Mouse (Mus musculus): ENCODE data around the gene Cic.
"Not testable (repeated sequence)": the region's sequence is repeated elsewhere in the genome, so short reads cannot be mapped to it uniquely, and the experiment has no call there.

Cic gene

DNA sequence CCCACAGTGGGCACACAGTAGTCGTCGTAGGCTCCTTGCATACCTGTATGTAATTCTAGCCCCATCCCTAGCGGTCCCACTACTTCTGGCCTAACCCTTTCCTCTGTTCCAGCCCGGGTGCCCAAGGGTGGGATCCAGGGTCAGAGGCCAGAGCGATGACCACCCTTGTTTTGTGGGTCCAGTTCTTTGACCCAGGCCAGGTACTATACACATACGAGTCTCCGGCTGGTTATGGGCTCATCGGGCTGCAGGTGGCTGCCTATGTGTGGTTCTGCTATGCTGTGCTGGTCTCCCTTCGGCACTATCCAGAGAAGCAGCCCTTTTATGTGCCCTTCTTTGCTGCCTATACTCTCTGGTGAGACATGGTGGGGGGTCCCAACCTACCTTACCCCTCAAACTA, 41.9 kb downstream of the Cic start:
- no peak for DNase-seq

DNA sequence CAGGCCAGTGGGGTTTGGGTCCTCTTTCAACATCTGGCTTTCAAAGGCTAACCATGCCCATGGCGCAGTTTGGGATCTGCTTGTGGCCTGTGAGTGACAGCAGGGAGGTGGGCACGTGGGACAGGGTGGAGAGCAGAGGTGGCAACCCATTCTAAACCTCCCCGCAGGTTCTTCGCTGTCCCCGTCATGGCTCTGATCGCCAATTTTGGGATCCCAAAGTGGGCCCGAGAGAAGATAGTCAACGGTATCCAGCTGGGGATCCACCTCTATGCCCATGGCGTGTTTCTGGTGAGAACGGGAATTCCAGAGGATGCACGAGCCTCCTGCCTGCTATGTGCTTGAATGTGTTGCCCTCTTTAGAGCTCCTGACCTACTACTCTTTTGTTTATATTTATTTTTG, 43.7 kb downstream of the Cic start:
- no peak for DNase-seq

GRCm38 (mm10) chr7:25313325-25313724, 45.8 kb downstream of the Cic start:
- no peak for DNase-seq

- no peak for DNase-seq
Observed at GRCm38 (mm10) chr7:25314606-25315305, 47.3 kb downstream of the Cic start.

DNA sequence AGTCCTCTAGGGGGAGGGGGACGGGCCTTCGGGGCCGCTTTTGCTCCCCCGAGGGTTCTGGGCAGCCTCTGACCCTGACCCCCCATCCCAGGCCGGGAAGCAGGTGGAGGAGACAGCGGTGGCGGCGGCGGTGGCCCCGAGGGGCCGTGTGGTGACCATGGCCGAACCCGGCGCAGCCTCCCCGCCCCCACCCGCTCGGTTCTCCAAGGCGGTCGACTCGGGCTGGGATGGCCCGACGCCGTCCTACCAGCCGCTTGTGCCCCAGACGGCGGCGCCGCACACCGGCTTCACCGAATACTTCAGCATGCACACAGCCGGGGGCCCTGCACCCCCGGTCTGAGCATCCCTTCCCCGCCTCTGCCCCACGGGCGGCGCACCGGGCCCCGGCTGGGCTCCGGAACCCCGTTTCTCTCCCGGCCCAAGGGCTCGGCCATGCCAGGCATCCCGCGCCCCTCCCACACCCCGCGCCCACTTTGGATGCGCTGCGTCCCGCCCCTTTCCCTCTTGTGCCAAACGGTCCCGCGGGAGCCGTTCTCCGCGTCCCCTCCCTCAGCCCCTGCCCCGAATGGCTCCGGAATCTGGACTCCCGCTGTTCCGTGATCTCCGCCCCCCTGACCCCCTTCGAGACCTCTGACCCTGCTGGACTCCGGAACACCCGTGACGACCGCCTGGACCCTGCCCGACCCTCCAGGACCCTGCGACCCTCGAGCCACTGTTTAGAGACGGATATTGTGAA, 48.0 kb downstream of the Cic start:
- no peak for DNase-seq

- DNase-seq: peak; percentile 77 to 87
Observed at GRCm38 (mm10) chr7:25316532-25317445, 49.3 kb downstream of the Cic start, which contains the start of gene Megf8. Megf8 (plus strand) TSS chr7:25317164.

DNA sequence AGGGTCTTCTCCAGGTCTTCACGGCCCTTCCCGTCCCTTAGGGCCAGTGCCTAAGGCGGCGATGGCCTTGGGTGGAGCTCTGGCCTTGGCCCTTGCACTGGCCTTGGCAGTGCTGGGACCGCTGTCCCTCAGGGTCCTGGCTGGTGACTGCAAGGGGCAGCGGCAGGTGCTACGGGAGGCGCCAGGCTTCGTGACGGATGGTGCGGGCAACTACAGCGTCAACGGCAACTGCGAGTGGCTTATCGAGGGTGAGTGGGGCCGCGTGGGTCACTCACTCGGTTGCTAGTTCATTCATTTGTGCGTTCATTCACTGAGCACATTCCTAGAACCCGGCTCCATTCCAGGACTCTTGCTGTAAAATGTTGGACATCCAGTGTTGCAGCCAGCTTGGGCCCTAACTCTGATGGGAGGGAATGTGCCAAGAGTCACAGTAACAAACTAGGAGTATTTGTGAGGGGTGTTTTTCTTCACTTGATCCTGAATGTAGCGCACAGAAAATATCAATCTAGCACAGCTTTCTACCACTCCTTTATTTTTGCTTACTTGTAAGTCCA, 50.0 kb downstream of the Cic start:
- no peak for DNase-seq

DNA sequence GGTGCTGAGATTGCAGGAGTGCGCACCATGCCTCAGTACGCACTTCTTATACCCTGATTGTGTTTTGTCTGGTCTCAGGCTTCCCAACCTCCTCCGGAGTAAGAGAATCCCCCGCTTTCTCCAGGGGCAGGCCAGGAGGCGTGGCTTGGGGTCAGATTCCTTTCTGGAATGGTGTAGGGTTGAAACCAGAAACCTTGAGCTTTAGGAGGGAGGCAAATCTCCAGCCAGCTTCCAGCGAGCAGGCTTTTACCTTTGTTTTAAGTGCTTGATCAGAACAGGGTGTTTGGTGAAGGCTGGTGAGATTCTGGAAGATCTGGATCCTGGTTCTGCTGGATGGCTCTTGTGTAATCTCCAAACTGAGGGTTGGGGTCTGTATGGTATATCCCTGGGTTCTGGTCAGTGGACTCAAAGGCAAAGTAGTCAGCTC, 54.6 kb downstream of the Cic start:
- no peak for DNase-seq

DNA sequence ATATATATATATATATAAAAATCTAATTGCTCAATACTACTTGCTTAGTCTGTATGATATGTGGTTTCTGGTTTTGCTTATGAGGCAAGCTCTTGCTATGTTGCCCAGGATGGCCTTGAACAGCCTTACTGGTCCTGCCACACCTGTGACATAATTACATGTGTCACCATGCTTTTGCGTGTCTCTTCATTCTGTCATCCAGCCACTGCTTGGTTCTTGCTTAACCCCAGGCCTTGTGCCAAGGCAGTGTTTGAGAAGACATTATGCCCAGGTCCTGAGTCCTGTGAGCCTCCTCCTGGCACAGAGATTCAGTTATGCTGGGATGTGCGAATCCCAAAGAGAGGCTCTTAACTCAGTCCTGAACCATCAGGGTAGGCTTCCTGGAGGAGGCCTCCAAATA, 55.7 kb downstream of the Cic start:
- DNase-seq: no peak

DNA sequence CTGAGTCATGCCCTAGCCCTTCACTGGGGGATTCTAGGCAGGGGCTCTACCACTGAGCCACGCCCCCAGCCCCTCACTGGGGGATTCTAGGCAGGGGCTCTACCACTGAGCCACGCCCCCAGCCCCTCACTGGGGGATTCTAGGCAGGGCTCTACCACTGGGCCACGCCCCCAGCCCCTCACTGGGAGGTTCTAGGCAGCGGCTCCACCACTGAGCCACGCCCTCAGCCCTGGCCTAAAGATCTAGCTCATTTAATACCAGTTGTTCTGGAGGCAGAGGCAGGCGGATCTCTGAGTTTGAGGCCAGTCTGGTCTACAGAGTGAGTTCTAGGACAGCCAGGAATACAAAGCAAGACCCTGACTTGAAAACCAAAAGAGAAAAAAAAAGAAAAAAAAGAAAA, 57.9 kb downstream of the Cic start:
- DNase-seq: not testable (repeated sequence)

- DNase-seq: no peak
Observed at GRCm38 (mm10) chr7:25326233-25326632, 58.7 kb downstream of the Cic start.

DNA sequence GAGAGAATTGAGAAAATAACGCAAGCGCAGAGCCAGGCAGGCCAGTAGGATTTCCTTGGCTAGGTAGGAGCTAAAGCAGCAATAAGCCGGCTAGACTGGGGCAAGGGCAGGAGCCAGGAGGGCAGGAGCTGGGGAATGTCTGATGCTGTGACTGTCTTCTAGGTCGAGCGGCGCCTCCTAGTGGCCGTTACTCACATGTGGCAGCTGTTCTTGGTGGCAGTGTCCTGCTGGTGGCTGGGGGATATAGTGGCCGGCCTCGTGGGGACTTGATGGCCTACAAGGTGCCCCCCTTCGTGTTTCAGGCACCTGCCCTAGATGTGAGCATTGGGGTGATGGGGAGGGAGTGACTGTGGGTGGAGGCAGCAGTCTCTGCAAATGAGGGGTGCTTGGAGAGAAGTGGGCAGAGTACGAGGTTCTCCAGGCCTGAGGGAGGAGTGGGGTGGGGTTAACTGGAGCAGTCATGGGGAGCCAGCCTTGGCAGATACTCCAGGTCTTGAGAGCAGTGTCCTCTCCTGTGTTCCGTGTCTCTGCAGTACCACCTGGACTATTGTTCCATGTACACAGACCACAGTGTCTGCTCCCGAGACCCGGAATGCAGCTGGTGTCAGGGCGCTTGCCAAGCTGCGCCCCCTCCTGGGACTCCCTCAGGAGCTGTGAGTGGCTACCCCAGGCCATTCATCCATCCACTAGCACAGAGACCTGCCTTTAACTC, 66.2 kb downstream of the Cic start:
- peak; percentile 34 to 55 for DNase-seq

DNA sequence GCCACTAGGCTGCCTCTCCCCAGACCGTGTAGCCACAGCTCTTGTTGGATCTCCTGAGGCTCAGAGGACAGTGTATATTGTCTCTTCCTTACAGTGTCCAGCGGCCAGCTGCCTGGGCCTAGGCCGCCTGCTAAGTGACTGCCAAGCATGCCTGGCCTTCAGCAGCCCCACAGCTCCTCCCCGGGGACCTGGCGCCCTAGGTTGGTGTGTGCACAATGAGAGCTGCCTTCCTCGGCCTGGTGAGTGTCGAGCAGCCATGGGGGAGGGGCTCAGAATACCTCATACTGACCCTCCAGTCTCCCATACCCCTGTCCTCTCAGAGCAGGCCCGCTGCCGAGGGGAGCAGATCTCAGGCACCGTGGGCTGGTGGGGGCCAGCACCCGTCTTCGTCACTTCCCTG, 67.0 kb downstream of the Cic start:
- DNase-seq: no peak

- no peak for DNase-seq
Observed at GRCm38 (mm10) chr7:25339329-25339728, 71.8 kb downstream of the Cic start.

- no peak for DNase-seq
Observed at GRCm38 (mm10) chr7:25341000-25341784, 73.7 kb downstream of the Cic start.

Data from thymus, adult 18-20 months (tissue).